In the genomic region with DNA sequence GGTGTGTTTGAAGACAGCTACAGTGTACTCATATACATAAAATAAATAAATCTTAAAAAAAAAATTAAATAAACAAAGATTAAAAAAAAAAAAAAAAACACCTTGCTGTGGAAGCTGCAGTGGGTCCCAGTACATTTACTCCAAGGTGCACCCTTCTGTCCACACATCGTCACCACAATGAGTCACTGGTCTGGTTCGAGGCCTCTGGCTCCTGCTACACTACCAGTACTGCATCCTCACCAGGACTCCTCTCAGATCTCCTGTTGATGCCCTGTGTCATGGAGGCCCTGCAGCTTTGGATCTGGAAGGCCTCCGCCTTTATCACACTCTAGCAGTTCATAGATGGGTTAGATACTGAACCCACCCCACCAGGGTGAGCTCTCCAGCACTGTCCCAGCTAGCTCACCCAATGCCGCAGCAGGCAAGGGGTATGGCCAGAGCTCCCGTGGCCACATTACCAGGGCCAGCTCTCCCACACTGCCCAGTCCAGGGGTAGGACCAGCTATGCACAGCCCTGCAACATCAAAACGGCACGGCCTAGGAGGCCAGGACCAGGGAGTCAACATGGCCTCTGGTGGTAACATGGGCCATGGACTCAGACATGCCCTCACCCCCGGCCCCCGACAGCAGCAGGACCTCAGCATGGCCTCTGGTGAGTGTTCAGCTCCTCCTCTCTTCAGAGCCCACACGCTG, we compare ENCODE assay signal across 13 mouse cellular contexts. TPM values are rescaled to one million over a fixed set of nuclear protein-coding genes. Genes with fewer than 3 reads are reported as not detected.
DNase-seq lines count a peak whose midpoint lies in the region; ATAC-seq lines count a peak whose summit lies in the region.
"Had no signal": no experiment of that assay in that cellular context is flagged by ENCODE, and none has a peak within 500 bp of the region (broad histone marks: within the 10 kb centered on the region; RNA-seq: fewer than 3 reads in every experiment).

No protein-coding gene starts in this region.

- intact Hi-C loops in heart, postnatal 10 days (cut with DNase I): no loop called here

- no peaks in the 10 kb centered on the region for H3K27me3 ChIP-seq in heart, embryonic 14.5 days (ENCODE audit: control insufficient read depth, insufficient read depth, low read length)
- no peaks in the 10 kb centered on the region for H3K27me3 ChIP-seq in midbrain, embryonic 12.5 days
- no peaks in the 10 kb centered on the region for H3K27me3 ChIP-seq in midbrain, embryonic 15.5 days (replicated peaks)
- no peaks in the 10 kb centered on the region for H3K27me3 ChIP-seq in intestine, embryonic 16.5 days (replicated peaks; ENCODE audit: control insufficient read depth, insufficient read depth, low read length)
- no peaks in the 10 kb centered on the region for H3K27me3 ChIP-seq in stomach, embryonic 16.5 days (ENCODE audit: control insufficient read depth, insufficient read depth, low read length)
- H3K27me3 ChIP-seq: forebrain, embryonic 15.5 days had no signal

- peaks cover 47 to 91% of the 10 kb centered on the region in 2 experiments for H3K4me1 ChIP-seq in heart, embryonic 14.5 days (ENCODE audit: control insufficient read depth in 2 of 2, insufficient read depth in 2 of 2, low read length in 2 of 2)
- H3K4me1 ChIP-seq in midbrain, embryonic 12.5 days: no peaks in the 10 kb centered on the region; the same call in 1 of the 2 replicates
- H3K4me1 ChIP-seq in midbrain, embryonic 15.5 days: no peaks in the 10 kb centered on the region
- H3K4me1 ChIP-seq in intestine, embryonic 16.5 days (ENCODE audit: control insufficient read depth, insufficient read depth, low read length): peaks cover 57% of the 10 kb centered on the region
- peaks cover 62% of the 10 kb centered on the region for H3K4me1 ChIP-seq in stomach, embryonic 16.5 days (ENCODE audit: control insufficient read depth, insufficient read depth, low read length)
- H3K4me1 ChIP-seq: forebrain, embryonic 15.5 days had no signal

- no peak overlapping the region; the same call in 1 of the 2 replicates for H3K9ac ChIP-seq in heart, embryonic 14.5 days (ENCODE audit: low read length)
- no peak overlapping the region for H3K9ac ChIP-seq in midbrain, embryonic 12.5 days (replicated peaks)
- H3K9ac ChIP-seq in midbrain, embryonic 15.5 days: no peak overlapping the region
- no peak overlapping the region for H3K9ac ChIP-seq in intestine, embryonic 16.5 days (ENCODE audit: low read depth, low read length)
- no peak overlapping the region for H3K9ac ChIP-seq in stomach, embryonic 16.5 days (ENCODE audit: low read length)
- H3K9ac ChIP-seq: forebrain, embryonic 15.5 days had no signal

- no peak overlapping the region for H3K4me3 ChIP-seq in heart, embryonic 14.5 days (ENCODE audit: control insufficient read depth in 1 of 2, insufficient read depth in 1 of 2, low read depth in 1 of 2, low read length in 2 of 2)
- H3K4me3 ChIP-seq in midbrain, embryonic 12.5 days: no peak overlapping the region
- no peak overlapping the region for H3K4me3 ChIP-seq in midbrain, embryonic 15.5 days
- no peak overlapping the region for H3K4me3 ChIP-seq in intestine, embryonic 16.5 days (ENCODE audit: low read length)
- H3K4me3 ChIP-seq in stomach, embryonic 16.5 days (replicated peaks; ENCODE audit: low read length): no peak overlapping the region
- H3K4me3 ChIP-seq: forebrain, embryonic 15.5 days; myocyte had no signal

- no peaks in the 10 kb centered on the region for H3K9me3 ChIP-seq in heart, embryonic 14.5 days (ENCODE audit: control insufficient read depth, low read length)
- H3K9me3 ChIP-seq in midbrain, embryonic 12.5 days: no peaks in the 10 kb centered on the region
- no peaks in the 10 kb centered on the region for H3K9me3 ChIP-seq in midbrain, embryonic 15.5 days
- H3K9me3 ChIP-seq in intestine, embryonic 16.5 days (ENCODE audit: control insufficient read depth, low read length): no peaks in the 10 kb centered on the region
- no peaks in the 10 kb centered on the region for H3K9me3 ChIP-seq in stomach, embryonic 16.5 days (replicated peaks; ENCODE audit: control insufficient read depth, low read length)
- H3K9me3 ChIP-seq: forebrain, embryonic 15.5 days had no signal

- WGBS in heart, embryonic 14.5 days: 86% methylated on average over 10 of the region's 10 CpGs
- 94% methylated on average over 9 of the region's 10 CpGs for WGBS in midbrain, embryonic 12.5 days
- 95% methylated on average over 10 of the region's 10 CpGs for WGBS in midbrain, embryonic 15.5 days
- 92% methylated on average over 10 of the region's 10 CpGs for WGBS in intestine, embryonic 16.5 days
- WGBS in stomach, embryonic 16.5 days: 87% methylated on average over 10 of the region's 10 CpGs

- H3K36me3 ChIP-seq in heart, embryonic 14.5 days (ENCODE audit: control insufficient read depth, insufficient read depth, low read length): no peaks in the 10 kb centered on the region
- H3K36me3 ChIP-seq in midbrain, embryonic 12.5 days: no peaks in the 10 kb centered on the region
- H3K36me3 ChIP-seq in midbrain, embryonic 15.5 days (replicated peaks): no peaks in the 10 kb centered on the region
- H3K36me3 ChIP-seq in intestine, embryonic 16.5 days (ENCODE audit: control insufficient read depth, insufficient read depth, low read length): no peaks in the 10 kb centered on the region
- no peaks in the 10 kb centered on the region for H3K36me3 ChIP-seq in stomach, embryonic 16.5 days (ENCODE audit: control insufficient read depth, insufficient read depth, low read length)
- H3K36me3 ChIP-seq: forebrain, embryonic 15.5 days had no signal

- H3K4me2 ChIP-seq in heart, embryonic 14.5 days (ENCODE audit: low read length): peak overlapping the region; percentile 47; the same call in 1 of the 2 replicates
- H3K4me2 ChIP-seq in midbrain, embryonic 12.5 days (replicated peaks): no peak overlapping the region
- H3K4me2 ChIP-seq in midbrain, embryonic 15.5 days: no peak overlapping the region
- no peak overlapping the region for H3K4me2 ChIP-seq in intestine, embryonic 16.5 days (ENCODE audit: low read depth, low read length)
- no peak overlapping the region for H3K4me2 ChIP-seq in stomach, embryonic 16.5 days (ENCODE audit: low read depth, low read length)
- H3K4me2 ChIP-seq: forebrain, embryonic 15.5 days had no signal

- DNase-seq in heart, postnatal 10 days: no peak
- no peak for DNase-seq in lung, postnatal 14 days
- no peak for DNase-seq in embryo, embryonic 11 days
- DNase-seq: cerebellum, adult 11-12 months; thymus, postnatal 36 days had no signal

- ATAC-seq in heart, embryonic 14.5 days (ENCODE audit: insufficient number of reproducible peaks, insufficient read depth, low FRiP score, low read depth): 0 out of 2 replicates have a peak, but pooled peaks have one; percentile 23
- ATAC-seq in midbrain, embryonic 12.5 days (ENCODE audit: low FRiP score, low read depth): 0 out of 2 replicates have a peak, but pooled peaks have one; percentile 19
- no peak for ATAC-seq in midbrain, embryonic 15.5 days (replicated peaks)
- ATAC-seq in intestine, embryonic 16.5 days: no peak
- peak; percentile 5; the same call in 1 of the 2 replicates for ATAC-seq in stomach, embryonic 16.5 days (ENCODE audit: insufficient read depth, low FRiP score)
- ATAC-seq: activated CD4-positive, CD25-positive, alpha-beta regulatory T cell, adult 4 months; forebrain, embryonic 15.5 days had no signal

- peak overlapping the region; percentile 92 to 93 for H3K27ac ChIP-seq in heart, embryonic 14.5 days (replicated peaks in 1 of 2; ENCODE audit: control insufficient read depth in 1 of 2, insufficient read depth in 1 of 2, low read depth in 2 of 2, low read length in 2 of 2)
- H3K27ac ChIP-seq in midbrain, embryonic 12.5 days (replicated peaks): no peak overlapping the region
- H3K27ac ChIP-seq in midbrain, embryonic 15.5 days: no peak overlapping the region
- H3K27ac ChIP-seq in intestine, embryonic 16.5 days (ENCODE audit: low read length): peak overlapping the region; percentile 87
- H3K27ac ChIP-seq in stomach, embryonic 16.5 days (ENCODE audit: low read length): peak overlapping the region; percentile 95
- H3K27ac ChIP-seq: forebrain, embryonic 15.5 days had no signal

RNA-seq across cellular contexts. Expression of a gene that starts 26.4 kb away (rescaled TPM):
- polyA plus RNA-seq in heart, embryonic 14.5 days (2014; fragmentation: Nextera tagmentation; extraction: Ambion mirVana): 24.2 and 26.2 TPM in 2 replicates
- 10 to 100 TPM; 54.5 to 54.6 TPM for total RNA-seq in heart, postnatal 10 days (2021)
- polyA plus RNA-seq in midbrain, embryonic 12.5 days (2016; fragmentation: Nextera tagmentation; extraction: Ambion mirVana): 10.2 and 11.2 TPM in 2 replicates
- polyA plus RNA-seq in midbrain, embryonic 15.5 days (2015; fragmentation: Nextera tagmentation; extraction: Ambion mirVana): 3.1 and 3.3 TPM in 2 replicates
- polyA plus RNA-seq in intestine, embryonic 16.5 days (2015; fragmentation: Nextera tagmentation; extraction: Ambion mirVana): 28.9 and 29.6 TPM in 2 replicates
- polyA plus RNA-seq in stomach, embryonic 16.5 days (2015; fragmentation: Nextera tagmentation; extraction: Ambion mirVana): 32.8 and 33.4 TPM in 2 replicates

RNA-seq across cellular contexts. Expression of a gene that starts 57.8 kb away (rescaled TPM):
- polyA plus RNA-seq in heart, embryonic 14.5 days (2014; fragmentation: Nextera tagmentation; extraction: Ambion mirVana): 14.7 and 16.7 TPM in 2 replicates
- 10 to 100 TPM; 15.6 to 16.0 TPM for total RNA-seq in heart, postnatal 10 days (2021)
- 22.9 and 24.2 TPM in 2 replicates for polyA plus RNA-seq in midbrain, embryonic 12.5 days (2016; fragmentation: Nextera tagmentation; extraction: Ambion mirVana)
- polyA plus RNA-seq in midbrain, embryonic 15.5 days (2015; fragmentation: Nextera tagmentation; extraction: Ambion mirVana): 24.4 and 29.1 TPM in 2 replicates
- polyA plus RNA-seq in intestine, embryonic 16.5 days (2015; fragmentation: Nextera tagmentation; extraction: Ambion mirVana): 16.1 and 16.6 TPM in 2 replicates
- polyA plus RNA-seq in stomach, embryonic 16.5 days (2015; fragmentation: Nextera tagmentation; extraction: Ambion mirVana): 16.7 and 17.7 TPM in 2 replicates

Comparison
In these comparisons a context has a peak if more than half of its experiments do, and no peak if none do; other contexts are left out.
1. ATAC-seq: peak in heart, embryonic 14.5 days (single experiment), midbrain, embryonic 12.5 days (single experiment) and stomach, embryonic 16.5 days (single experiment); none in midbrain, embryonic 15.5 days (single experiment) and intestine, embryonic 16.5 days (single experiment).
2. H3K27ac ChIP-seq: peak in heart, embryonic 14.5 days (2 of 2), intestine, embryonic 16.5 days (single experiment) and stomach, embryonic 16.5 days (single experiment); none in midbrain, embryonic 12.5 days (single experiment) and midbrain, embryonic 15.5 days (single experiment).